Mouse (Mus musculus): Measurements from ENCODE around the gene Ntm.

Gene Ntm

DNA sequence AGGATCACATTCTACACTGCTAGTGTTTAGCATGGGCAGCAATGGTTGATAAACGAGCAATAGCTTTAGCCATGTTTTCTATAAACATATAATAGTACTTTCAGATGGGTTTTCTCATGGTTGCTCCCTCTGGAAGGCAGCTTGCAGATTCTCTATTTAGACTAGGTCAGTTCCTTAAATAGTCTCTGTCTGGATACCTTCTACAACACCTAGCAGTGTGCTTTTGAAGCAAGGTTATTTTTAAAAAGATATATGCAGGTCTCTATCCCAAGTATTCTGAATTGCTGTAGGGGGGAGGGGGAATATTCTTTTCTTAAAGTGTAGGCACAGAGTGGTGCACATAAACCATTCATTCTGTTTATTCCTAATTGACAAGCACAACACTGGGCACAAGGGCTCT is 511.7 kb downstream of the Ntm start:
- no peak for DNase-seq

DNA sequence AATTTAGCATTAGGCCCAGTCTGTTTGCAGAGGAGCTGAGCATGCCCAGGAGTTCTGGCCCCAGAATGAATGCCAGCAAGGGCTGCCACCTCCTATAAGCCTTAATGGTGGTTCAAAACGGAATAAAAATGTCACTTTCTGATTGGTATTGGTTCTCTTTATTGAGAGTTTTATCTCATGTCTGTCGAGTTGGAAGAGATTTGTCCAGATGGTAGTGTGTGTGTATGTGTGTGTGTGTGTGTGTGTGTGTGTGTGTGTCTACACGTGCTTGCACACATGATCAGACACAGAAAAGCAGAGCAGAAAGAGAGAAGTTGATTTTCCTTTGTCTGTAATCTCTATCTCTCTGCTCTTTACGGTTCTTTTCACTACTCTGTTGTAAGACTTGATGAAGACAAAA is 518.9 kb downstream of the Ntm start:
- no peak for DNase-seq

DNA sequence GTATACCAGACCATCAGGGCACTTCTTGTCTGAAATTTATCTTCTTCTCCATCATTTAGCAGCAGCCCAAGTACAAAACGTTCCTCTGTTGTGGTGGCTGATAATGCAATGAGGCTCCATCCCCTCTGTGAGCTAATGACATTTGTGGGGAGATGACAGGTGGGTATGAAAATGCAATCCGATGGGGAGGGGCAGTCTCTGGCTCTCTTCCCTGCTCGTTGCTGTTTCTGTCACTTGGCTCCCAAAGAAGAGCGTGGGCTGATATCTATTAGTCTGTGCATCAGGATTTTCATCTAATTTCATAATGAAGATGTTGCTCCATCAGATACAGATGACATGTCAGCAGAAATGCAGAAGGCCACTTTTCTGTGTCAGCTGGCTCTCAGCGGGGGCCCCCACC is 523.5 kb downstream of the Ntm start:
- DNase-seq: no peak

DNA sequence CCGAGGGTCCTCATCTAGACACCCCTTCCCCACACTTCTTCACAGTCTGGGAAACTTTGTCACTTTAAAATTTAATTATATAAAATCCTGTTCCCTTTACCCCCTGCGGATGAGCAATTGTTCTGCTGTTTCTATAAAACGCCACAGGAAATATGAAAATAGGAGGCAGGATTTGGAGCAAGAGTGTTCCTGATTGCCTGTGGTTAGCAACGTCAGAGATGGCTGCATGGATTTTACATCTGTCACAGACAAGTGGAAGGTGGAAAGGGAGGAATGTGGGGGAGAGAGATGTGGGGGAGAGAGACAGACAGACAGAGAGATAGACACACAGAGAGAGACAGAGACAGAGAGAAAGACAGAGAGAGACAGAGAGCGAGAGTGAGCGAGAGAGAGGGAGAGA is 528.3 kb downstream of the Ntm start:
- no peak for DNase-seq

DNA sequence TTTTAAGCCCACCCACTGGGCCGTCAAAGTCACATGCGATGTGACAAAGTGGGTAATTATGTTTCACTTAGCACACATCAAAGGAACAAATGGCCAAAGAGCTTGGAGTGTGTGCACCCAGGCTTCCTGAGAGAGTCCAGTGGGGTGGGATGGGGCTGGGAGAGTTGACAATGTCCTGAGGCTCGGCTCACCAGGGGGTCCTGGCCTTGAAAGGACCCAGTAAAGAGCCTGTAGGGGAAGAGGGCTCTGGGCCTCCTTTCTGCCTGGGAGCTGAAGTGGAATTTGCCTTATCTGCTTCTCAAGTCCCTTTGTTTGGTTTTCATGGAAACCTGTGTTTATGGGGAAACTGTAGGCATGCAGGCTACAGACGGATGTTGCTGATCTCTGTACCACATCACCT is 529.0 kb downstream of the Ntm start:
- DNase-seq: no peak

DNA sequence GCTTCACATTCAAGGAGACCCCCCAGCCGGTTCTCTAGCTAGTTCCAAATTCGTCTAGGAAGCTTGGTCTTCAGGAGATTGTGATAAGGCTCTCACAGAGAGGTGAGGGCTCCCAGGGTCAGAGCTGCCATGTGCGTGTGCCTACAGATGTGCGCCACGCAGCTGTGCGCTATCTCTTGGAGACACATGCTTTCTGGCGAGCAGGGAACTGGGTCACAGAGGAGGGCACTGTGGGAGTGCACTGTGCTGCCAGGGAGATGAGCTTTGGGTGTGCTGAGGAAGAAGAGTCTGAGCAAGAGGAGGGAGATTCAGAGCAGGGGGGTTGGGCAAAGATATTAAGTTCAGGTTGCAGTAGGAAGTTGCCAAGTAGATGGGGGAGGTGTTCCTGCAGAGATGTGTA is 529.8 kb downstream of the Ntm start:
- no peak for DNase-seq

DNA sequence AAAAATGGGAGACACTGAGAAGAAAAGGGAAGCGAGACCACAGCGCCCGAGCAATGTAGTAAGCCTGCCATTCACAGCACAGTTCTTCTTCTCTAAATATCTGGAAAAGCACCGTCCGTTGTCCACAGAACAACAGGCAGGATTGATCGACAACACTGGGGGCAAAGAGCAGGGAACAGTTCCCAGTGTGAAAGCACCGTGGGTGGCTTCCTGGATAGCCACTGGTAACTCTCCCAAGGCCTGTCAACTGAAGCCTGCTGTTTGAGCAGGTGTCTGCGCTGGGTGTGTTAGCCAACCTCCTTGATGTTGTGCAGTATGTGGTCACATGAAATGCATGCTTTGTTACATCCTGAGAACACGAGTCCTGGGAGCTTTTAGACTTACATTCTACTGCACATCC is 531.4 kb downstream of the Ntm start:
- DNase-seq: no peak

DNA sequence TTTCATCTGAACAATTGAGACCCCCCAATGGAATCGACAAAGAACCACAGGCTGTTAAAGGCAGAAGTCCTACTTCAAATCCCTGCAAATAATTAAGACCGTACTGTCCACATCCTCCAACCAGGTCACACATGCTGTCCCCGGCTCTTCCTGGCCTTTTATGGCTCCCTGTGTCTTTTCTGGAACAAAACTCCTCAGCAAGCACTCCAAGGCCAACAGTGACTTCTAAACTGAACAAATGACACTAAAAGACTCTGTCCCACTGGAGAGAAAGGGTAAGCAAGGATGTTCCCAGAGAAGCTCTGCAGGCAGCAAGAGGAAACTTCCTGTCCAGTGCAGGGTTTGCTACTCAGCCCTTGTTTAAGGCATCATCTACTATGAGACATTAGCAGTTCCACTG is 532.8 kb downstream of the Ntm start:
- peak; percentile 46 for DNase-seq

DNA sequence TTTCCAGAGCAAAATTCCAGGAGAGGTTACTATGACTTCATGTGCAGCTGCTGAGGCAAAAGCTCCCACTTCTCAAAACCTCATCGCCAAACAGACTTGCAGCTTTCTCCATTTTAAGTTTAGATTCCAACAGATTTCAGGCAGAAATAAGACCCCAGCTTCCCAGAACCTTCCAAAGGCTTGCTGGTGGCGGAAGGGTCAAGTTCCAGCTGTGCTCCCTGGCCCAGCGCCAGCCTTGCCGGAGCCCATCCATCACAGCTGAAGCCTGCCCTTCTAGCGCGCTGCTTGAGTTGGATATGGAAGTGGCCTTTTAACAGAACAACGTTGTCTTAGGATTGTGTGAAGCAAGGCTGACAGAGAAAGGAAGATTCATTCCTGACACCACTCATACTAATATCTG is 534.6 kb downstream of the Ntm start:
- no peak for DNase-seq

DNA sequence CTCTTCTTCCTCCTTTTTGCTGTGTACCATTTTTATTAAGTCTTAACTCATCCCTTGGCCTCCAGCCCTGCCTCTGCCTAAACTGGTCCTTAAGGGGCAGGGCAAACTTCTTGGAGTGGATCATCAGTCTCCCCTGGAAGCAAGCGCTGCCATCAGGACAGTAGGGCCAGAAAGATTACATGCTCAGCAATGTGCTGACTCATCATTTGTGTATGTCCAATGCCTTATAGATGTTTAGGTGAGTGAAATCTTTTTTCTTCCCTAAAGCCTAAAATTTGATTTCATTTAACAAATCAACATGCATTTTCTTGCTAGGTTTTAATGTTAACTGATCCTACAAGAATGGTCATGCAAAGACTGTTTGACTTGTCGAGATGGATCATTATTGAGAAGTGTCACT is 536.7 kb downstream of the Ntm start:
- DNase-seq: no peak

DNA sequence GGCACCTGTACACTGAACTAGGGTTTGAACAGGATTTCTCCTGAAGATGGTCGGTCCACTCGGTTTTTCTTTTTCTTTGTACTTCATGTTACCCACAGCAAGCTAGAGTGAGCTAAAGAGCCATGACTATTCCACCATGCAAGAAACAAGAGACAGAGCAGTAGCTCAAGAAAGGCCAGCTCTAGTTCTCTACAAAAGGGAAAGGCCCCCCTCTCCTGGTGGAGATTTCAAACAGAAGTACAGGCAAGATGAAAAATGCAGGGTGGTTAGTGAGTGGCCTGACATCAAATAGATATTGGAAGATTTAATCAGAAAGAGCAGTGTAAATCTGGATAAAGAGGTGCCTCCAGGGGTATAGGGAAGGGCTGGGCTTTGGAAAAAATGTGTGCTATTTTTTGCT is 547.4 kb downstream of the Ntm start:
- DNase-seq: no peak

DNA sequence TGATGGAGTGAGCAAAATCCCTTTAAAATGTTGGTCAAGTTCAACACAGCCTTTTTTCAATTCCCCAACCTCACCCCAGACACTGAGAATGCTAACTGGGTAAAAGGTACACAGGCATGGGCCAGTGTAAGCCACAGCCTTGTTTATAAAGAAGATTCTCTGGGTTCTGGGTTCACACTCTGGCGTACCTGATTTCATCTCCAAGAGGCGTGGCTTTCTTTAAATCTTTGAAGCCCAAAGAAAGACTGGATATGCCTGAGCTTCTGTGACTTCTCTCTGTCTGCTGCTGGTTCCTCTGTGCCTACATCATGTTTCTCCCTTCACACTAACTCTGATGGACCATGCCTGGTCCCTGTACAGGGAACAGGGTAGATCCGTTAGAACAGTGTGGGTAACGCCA is 549.8 kb downstream of the Ntm start:
- DNase-seq: peak; percentile 50

DNA sequence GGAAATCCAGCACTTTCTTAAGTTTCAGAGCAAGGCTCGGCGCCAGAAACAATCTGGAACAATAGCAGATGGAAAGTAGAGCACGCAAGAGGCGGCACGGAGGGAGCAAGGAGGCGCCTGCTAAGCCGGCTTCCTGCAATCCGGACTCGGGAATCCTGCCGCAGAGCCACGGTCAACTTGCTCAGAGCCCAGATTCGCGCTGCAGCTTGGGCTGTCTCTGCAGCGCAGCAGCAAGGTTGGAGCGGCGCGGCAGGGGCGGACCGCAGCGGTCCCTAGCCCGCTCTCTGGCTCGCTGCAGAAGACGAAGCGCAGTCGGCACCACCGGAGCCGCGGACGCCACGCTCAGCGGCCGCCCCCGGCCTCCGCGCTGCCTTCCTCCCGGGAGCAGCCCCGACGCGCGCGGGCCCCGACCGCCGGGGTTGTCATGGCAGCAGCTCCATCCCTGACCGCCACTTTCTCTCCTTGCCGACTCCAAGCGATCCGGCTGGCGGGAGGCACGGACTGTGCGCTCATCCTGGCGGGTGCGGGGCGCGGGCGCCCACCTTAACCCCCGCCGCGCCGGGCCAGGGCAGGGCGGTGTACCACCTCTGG is 550.7 kb downstream of the Ntm start:
- DNase-seq: peak; percentile 79

DNA sequence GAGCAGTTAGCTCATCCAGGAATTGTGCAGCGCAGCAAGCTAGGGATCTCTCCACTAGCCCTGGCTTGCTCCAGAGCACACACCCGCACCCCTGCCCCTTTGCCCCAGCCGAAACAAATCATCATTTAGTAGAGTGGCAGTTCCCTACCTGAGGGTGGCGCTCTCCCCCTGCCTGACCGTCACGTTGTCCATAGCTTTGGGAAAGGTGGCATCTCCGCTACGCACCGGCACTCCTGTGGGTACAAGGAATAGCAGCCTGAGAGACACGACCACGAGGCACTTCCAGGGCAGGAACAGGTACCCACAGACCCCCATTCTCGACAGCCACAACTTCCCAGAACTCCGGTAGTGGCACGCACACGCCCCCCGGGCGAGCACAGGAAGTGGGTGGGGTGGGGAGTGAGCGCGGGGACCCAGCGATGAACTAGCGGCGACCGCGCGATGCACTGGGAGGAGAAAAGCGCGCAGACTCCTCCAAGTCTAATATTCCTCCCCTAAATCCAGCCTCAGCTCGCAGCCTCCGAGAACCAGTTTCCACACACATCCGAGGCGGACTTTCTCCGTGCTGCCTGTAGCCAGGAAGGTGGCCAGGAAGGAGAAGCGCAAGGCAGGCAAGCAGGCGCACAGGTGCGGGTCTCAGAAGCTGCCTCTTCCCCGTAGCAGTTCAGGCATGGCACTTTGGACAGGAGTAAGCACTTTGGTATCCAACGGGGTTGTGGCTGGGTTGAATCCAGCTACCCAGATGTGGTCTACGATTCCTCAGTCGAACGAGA is 551.3 kb downstream of the Ntm start:
- peak; percentile 91 for DNase-seq

DNA sequence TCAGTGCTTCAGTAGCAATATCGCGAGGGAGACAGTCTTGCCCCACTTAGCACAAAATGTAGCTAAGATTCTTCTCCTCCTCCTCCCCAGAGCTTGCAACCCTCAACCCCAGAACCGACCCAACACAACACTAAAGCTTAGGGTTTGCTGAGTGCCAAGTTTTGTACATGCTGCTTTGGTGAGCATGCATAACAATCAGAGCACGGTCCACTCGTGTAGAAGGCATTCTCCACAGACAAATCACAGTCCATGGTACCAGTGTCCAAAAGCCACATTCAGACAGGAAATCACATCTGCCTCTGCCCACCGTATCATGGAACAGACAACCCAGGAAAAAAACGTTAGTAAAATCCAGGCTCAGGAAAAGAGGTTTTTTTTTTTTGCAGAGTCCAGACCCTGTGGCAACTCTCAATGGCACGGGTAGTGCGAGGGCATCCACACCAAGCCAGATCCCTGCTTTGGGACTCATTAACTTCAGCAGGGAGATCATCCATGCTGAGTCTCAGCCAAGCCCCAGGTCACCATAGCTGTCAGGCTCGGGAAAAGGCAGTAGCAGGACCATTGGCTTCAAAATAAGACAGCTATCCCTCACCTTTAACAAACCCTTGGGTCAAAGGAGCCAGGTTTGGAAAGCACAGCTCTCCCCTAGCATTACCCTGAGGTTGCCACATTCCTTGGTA is 552.1 kb downstream of the Ntm start:
- peak; percentile 60 for DNase-seq

DNA sequence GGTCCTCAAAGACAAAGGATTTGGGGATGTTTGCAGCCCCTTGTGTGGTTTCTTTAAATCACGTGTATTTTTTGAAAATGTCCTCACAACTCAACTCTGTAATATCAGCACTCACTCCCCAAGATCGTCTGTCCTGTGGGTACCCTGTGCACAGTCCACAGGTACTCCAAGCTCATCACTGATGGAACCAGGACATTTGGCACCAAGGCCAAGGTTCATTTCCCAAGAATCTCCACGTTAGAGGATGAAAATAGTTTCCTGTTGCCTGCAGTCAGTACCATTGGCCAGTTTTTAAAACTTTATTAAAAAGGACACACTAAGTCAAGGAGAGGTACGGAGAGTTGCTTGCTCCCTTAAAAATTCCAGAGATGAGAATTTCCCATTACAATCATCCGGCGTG is 552.7 kb downstream of the Ntm start:
- no peak for DNase-seq

DNA sequence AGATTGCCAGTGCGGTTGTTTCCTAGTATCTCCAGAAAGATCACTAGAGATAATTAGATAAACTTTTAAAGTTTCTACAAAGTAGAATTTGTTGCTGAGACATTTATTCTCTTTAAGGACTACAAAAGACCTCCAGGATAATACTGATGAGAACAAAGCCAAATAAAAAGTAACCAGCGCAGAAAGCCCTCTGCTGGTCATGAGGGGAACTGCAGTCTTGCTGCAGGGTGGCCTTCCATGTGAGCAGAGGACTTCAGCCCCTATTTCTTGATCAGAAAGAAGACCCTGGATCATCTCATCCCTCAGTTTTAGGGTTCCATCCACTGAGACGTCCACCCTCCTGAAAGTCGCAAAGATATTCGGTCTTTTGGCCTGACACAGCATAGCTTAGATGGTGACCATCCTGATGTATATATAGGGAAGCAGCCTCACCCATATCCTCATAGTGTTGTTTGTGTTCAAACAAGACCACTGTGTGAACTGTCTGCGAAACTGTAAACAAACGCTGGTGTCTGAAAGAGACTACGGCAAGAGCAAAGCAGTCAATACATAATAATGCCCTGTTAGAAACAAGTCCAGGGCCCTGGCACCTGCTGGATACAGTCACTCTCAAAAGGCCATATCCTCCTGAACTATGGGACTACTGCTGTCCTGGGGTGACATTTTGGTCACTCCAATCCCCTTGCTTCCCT is 553.6 kb downstream of the Ntm start:
- DNase-seq: peak; percentile 71

DNA sequence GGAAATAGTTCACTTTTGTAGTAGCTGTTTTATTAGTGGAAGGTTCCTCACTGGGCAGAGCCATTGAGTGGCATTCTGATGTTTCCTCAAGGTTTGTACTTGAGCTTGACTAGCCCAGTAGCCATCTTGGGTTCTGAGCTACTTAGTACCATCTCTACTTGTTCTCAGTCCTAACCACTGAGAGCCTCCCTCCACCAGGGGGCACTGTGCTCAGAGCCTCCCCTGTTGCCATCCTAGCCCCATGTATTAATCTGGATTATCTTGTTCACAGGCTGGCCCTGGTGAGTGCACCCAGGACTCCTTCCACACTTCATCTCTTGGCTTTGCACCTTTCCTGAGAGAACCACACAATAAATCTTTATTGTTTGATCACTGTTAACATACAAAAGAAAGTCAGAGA is 555.0 kb downstream of the Ntm start:
- no peak for DNase-seq

DNA sequence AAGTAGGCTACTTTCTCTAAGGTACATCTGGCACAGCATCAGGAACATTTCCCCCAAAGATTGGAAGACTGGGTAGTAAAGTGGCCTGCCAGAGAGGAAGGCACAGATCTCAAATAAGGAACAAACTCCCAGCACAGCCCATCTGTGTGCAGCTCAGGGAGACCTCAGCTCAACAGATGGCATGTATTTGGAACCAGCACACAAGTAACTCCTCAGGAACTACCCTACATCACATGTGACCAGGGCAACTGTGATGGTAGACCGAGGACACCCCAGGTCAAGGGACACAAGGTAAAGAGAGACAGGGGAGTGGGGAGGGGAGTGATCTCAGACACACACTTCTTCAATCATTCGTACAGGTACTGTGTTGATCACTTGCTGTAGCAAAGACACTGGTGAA is 556.0 kb downstream of the Ntm start:
- DNase-seq: peak; percentile 65

DNA sequence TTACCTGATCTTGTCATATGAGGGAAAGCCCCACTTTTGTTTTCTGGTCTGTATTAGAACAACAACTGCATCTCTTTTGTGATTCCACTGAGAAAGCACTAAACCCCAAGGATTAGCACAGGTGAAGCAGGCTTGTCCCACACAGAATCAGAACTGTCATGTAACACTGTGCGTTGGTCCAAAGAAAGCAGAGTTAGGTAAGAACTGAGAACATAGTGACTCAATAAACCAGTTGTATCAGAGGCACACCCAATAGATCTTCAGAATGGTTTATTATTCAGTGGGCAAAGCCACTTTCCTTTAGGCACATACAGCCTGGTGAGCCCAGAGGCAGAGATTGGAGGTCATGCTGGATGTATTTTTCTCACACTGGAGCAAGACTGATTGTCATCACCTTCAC is 556.9 kb downstream of the Ntm start:
- no peak for DNase-seq

DNA sequence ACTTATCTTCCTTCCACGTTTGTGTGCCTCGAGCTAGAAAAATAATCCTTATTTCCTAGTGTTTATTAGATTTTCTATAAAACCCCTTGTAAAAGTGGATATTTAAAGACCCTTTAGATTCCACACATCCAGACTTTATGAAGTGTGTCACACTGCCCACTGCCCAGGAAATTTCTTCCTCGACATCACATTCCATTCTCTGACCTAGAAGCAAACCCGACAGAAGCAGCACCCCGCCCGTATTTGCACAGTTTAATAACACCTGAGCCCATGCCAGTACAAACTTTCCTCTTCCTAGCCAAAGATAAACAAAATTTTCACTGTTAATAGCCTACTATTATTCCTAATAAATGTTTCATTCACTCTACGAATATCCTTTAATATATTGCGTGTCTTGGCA is 562.8 kb downstream of the Ntm start:
- DNase-seq: no peak

DNA sequence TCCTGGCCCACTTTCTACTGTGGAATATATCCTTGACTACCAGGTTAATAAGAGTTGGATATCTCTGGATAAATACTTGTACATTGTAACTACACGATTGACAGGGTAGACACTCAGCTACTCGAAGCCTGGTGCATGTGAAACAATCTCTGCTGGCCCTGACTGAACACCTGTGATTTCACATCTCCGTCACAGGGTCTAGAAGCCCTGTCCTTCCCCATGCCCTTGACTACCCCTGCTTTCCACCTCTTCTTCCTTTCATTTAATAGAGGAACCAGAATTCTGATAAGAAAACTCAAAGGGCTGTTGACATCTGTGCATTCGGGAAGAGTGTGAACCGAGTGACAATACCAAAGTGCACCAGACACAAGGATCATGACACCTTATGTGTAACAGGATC is 566.8 kb downstream of the Ntm start:
- no peak for DNase-seq

DNA sequence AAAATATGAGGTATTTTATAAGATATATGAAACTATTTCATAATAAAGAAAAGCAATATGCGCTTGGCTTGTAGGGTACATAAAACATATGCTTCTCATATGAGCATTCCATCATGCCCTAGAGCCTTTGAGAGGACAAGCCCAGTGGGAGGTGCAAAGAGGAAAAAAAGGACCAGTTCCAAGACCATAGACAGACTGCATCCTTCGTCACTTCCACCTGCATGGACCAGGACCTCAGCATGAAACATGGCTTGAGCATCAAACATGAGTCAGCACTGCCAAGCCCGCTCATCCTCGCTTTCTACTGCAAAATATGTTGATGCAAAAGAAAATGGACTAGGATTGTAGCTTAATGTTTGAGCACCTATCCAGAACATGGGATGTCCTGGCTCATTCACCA is 569.8 kb downstream of the Ntm start:
- DNase-seq: peak; percentile 74
